Mouse (Mus musculus) erythroblast, embryonic 14.5 days (primary cell): ENCODE results near the gene Gins3.

Source experiments
- GATA1 ChIP-seq: IDR thresholded peaks from 2 replicates; pipeline ENCODE4 v1.6.1; 2012; ENCODE audit warnings: low read length, inconsistent platforms, mixed read lengths
- TAL1 ChIP-seq: IDR thresholded peaks from 3 replicates; pipeline ENCODE4 v1.6.1; 2012; ENCODE audit warnings: low read length, inconsistent platforms, mixed read lengths

DNA sequence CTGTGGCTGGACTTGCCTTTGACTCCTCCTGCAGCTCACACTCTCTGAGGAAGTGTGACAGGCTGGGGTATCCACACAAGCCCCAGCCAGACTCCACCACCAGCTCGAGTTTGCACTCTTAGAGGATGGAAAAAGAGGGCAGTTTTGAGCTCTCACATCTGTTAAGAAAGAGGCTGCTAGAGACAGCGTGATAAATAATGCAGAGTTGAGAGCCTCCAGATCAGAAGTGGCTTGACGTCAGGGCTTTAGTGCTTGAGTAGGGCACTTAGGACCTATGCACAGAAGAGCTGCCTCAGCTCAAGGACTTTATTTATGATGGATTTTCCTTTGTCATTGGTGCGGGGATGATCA lies 30.3 kb downstream of the Gins3 start:
- TF ChIP-seq TAL1, result no peak
- no peak for TF ChIP-seq GATA1
